Mouse (Mus musculus): Measurements from ENCODE around the gene Slc12a5. TPM values are rescaled to one million over a fixed set of nuclear protein-coding genes. Genes with fewer than 3 reads are reported as not detected.
A peak's percentile ranks its signal among the peaks of the same experiment; 100 is the strongest.

Slc12a5 gene
- total and polyA plus RNA-seq, 3 experiments = 0.50 to 1.3 TPM; not detected in 1

- Histone ChIP-seq H3K9ac (ENCODE audit: control insufficient read depth, low read depth, low read length, poor library complexity, severe bottlenecking) (peak overlapping the region; percentile 47), H3K9me3 (replicated peaks; ENCODE audit: insufficient read depth, low read length) (no peaks in the 10 kb centered on the region), H3K36me3 (ENCODE audit: control insufficient read depth in 1 of 2, insufficient read depth in 2 of 2, low read length in 2 of 2) (peaks cover 0 to 24% of the 10 kb centered on the region in 2 experiments; a peak in 3 of 4 replicates), H3K4me3 (ENCODE audit: control insufficient read depth in 1 of 2, insufficient read depth in 1 of 2, low read depth in 2 of 2, low read length in 2 of 2) (peak overlapping the region; percentile 45 to 47), H3K4me1 (ENCODE audit: control insufficient read depth in 1 of 2, insufficient read depth in 2 of 2, low read length in 2 of 2) (peaks cover 3 to 12% of the 10 kb centered on the region in 2 experiments), H3K27me3 (ENCODE audit: control insufficient read depth in 1 of 2, insufficient read depth in 2 of 2, low read length in 2 of 2) (peaks cover 4% of the 10 kb centered on the region in 2 experiments; a peak in 2 of 4 replicates), H3K79me2 (ENCODE audit: control insufficient read depth, insufficient read depth, low read length, poor library complexity) (peaks cover 38% of the 10 kb centered on the region), H3K27ac (ENCODE audit: control insufficient read depth, low read depth, low read length) (no peak overlapping the region)
- no peak for DNase-seq (ENCODE audit: low read depth, low spot score)
- TF ChIP-seq MEF2A (IDR thresholded peaks at IDR 0.05; ENCODE audit: extremely low read depth, insufficient replicate concordance, low read depth, low read length, poor library complexity, severe bottlenecking) (no peak), TBP (IDR thresholded peaks at IDR 0.05; ENCODE audit: low read depth, low read length) (0 out of 2 replicates have a peak, but pooled peaks have one; percentile 8)
Measured at GRCm38 (mm10) chr2:165035058-165035431, 74.4 kb downstream of the Slc12a5 start.

- Histone ChIP-seq H3K27me3 (ENCODE audit: control insufficient read depth in 1 of 2, insufficient read depth in 2 of 2, low read length in 2 of 2) (peaks cover 4% of the 10 kb centered on the region in 2 experiments; a peak in 3 of 4 replicates), H3K4me3 (ENCODE audit: control insufficient read depth in 1 of 2, insufficient read depth in 1 of 2, low read depth in 2 of 2, low read length in 2 of 2) (no peak overlapping the region), H3K9ac (ENCODE audit: control insufficient read depth, low read depth, low read length, poor library complexity, severe bottlenecking) (no peak overlapping the region), H3K27ac (ENCODE audit: control insufficient read depth, low read depth, low read length) (no peak overlapping the region), H3K36me3 (ENCODE audit: control insufficient read depth in 1 of 2, insufficient read depth in 2 of 2, low read length in 2 of 2) (peaks cover 0 to 18% of the 10 kb centered on the region in 2 experiments; a peak in 3 of 4 replicates), H3K4me1 (ENCODE audit: control insufficient read depth in 1 of 2, insufficient read depth in 2 of 2, low read length in 2 of 2) (peaks cover 3 to 11% of the 10 kb centered on the region in 2 experiments), H3K79me2 (ENCODE audit: control insufficient read depth, insufficient read depth, low read length, poor library complexity) (peaks cover 22% of the 10 kb centered on the region), H3K9me3 (replicated peaks; ENCODE audit: insufficient read depth, low read length) (no peaks in the 10 kb centered on the region)
- no peak for TF ChIP-seq ZC3H11A (IDR thresholded peaks at IDR 0.05; ENCODE audit: low read depth, low read length)
- no peak for DNase-seq (ENCODE audit: low read depth, low spot score)
Measured at GRCm38 (mm10) chr2:165037415-165037814, 76.8 kb downstream of the Slc12a5 start.

DNA sequence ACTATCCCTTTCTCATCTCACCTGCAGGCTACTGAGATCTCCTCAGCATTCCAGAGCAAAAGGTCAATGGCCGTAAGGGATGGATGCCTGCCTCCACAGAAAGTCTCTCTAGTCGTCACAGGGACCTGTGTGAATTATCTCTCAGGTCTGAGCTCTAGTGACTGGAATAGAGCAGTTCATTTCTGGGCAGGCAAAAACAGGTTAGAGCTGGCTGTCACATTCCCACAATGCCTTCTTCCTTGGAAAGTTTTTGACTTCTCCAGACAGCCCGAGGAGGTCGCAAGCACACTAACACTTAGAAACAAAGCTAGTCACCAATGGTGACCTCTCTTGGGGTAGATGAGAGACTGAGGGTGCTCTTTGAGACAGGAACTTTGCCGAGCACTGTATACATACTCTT lies 81.5 kb downstream of the Slc12a5 start:
- Histone ChIP-seq H3K79me2 (ENCODE audit: control insufficient read depth, insufficient read depth, low read length, poor library complexity) (no peaks in the 10 kb centered on the region), H3K27me3 (ENCODE audit: control insufficient read depth in 1 of 2, insufficient read depth in 2 of 2, low read length in 2 of 2) (peaks cover 4% of the 10 kb centered on the region in 2 experiments; a peak in 3 of 4 replicates), H3K9ac (ENCODE audit: control insufficient read depth, low read depth, low read length, poor library complexity, severe bottlenecking) (no peak overlapping the region), H3K9me3 (replicated peaks; ENCODE audit: insufficient read depth, low read length) (no peaks in the 10 kb centered on the region), H3K4me3 (ENCODE audit: control insufficient read depth in 1 of 2, insufficient read depth in 1 of 2, low read depth in 2 of 2, low read length in 2 of 2) (no peak overlapping the region), H3K27ac (ENCODE audit: control insufficient read depth, low read depth, low read length) (no peak overlapping the region), H3K4me1 (ENCODE audit: control insufficient read depth in 1 of 2, insufficient read depth in 2 of 2, low read length in 2 of 2) (no peaks in the 10 kb centered on the region), H3K36me3 (ENCODE audit: control insufficient read depth in 1 of 2, insufficient read depth in 2 of 2, low read length in 2 of 2) (no peaks in the 10 kb centered on the region)
- DNase-seq (ENCODE audit: low read depth, low spot score) = no peak
- TF ChIP-seq BHLHE40 (IDR thresholded peaks at IDR 0.05; ENCODE audit: borderline replicate concordance, low read depth, low read length) (no peak), MAX (IDR thresholded peaks at IDR 0.05; ENCODE audit: low read length) (no peak), ETS1 (IDR thresholded peaks at IDR 0.05; ENCODE audit: low read depth, low read length) (no peak), MAZ (IDR thresholded peaks at IDR 0.05; ENCODE audit: low read depth, low read length) (no peak), MXI1 (IDR thresholded peaks at IDR 0.05; ENCODE audit: low read depth, low read length) (no peak), POLR2AphosphoS2 (IDR thresholded peaks at IDR 0.05; ENCODE audit: low read length) (no peak), ZNF384 (IDR thresholded peaks at IDR 0.05; ENCODE audit: low read depth, low read length) (no peak), JUND (IDR thresholded peaks at IDR 0.05; ENCODE audit: low read depth, low read length) (no peak), UBTF (IDR thresholded peaks at IDR 0.05; ENCODE audit: borderline replicate concordance, insufficient read depth, low read depth, low read length) (no peak), CHD2 (IDR thresholded peaks at IDR 0.05; ENCODE audit: low read length) (no peak), EP300 (IDR thresholded peaks at IDR 0.05; ENCODE audit: low read depth in 1 of 2, low read length in 2 of 2) (no peak), ZKSCAN1 (IDR thresholded peaks at IDR 0.05; ENCODE audit: low read depth, low read length) (no peak), CHD1 (IDR thresholded peaks at IDR 0.05; ENCODE audit: low read depth, low read length) (no peak), MAFK (IDR thresholded peaks at IDR 0.05; ENCODE audit: borderline replicate concordance, low read depth, low read length) (no peak), CTCF (IDR thresholded peaks at IDR 0.05 in 2 of 3, conservative IDR thresholded peaks at IDR 0.05 in 1 of 3; ENCODE audit: control insufficient read depth in 1 of 3, insufficient read depth in 1 of 3, low read depth in 2 of 3, low read length in 3 of 3, poor library complexity in 1 of 3, severe bottlenecking in 1 of 3) (no peak)

All from MEL (cell line).